Mouse (Mus musculus) bone marrow macrophage, adult 2 months (primary cell): ENCODE data around the gene Plk3. TPM values are rescaled to one million over a fixed set of nuclear protein-coding genes. Genes with fewer than 3 reads are reported as not detected.

ENCODE experiments used
- H3K27ac ChIP-seq: 2 replicates; pipeline ENCODE4 v1.5.1; 2012; ENCODE audit warnings: low read depth, low read length; ENCODE audit not compliant: insufficient read depth
- H3K4me1 ChIP-seq: 2 replicates; pipeline ENCODE4 v1.6.1; 2012; ENCODE audit warnings: low read length; ENCODE audit not compliant: control insufficient read depth, insufficient read depth
- H3K4me3 ChIP-seq: 2 replicates; pipeline ENCODE4 v1.5.1; 2012; ENCODE audit warnings: mild to moderate bottlenecking, low read length, moderate library complexity; ENCODE audit not compliant: insufficient read depth
- CTCF ChIP-seq: IDR thresholded peaks from 2 replicates; pipeline ENCODE4 v1.5.1; 2012; ENCODE audit warnings: low read depth, mild to moderate bottlenecking, low read length, moderate library complexity
- POLR2A ChIP-seq: IDR thresholded peaks from 2 replicates; pipeline ENCODE4 v1.6.1; 2012; ENCODE audit warnings: mild to moderate bottlenecking, low read depth, low read length, borderline replicate concordance
- polyA plus RNA-seq: library from polyadenylated mRNA; stranded (reverse); fragments of >200 nt; gene quantifications from 2 replicates; pipeline ENCODE4 v1.2.4, GENCODE M21; 2012; ENCODE audit not compliant: missing spikeins, insufficient read depth, insufficient read length

Plk3 gene
- polyA plus RNA-seq, 1 experiment, result 2.9 TPM

GRCm38 (mm10) chr4:117126675-117127290 lies 7.0 kb downstream of the Plk3 start, which contains the start of gene Tctex1d4:
TSS of gene Tctex1d4 (plus strand) at chr4:117126794.
- Histone ChIP-seq H3K4me1 (peaks cover 40% of the 10 kb centered on the region), H3K27ac (peak within 1 kb of the TSS; percentile 93), H3K4me3 (peak within 1 kb of the TSS; percentile 23)
- no peak for TF ChIP-seq CTCF
- TF ChIP-seq POLR2A, result peak; percentile 32; the same call in 1 of the 2 replicates

GRCm38 (mm10) chr4:117125910-117126674 lies 7.7 kb downstream of the Plk3 start:
- H3K27ac ChIP-seq, result peak overlapping the region; percentile 93
- TF ChIP-seq CTCF (no peak), POLR2A (no peak)
- peaks cover 44% of the 10 kb centered on the region for H3K4me1 ChIP-seq

GRCm38 (mm10) chr4:117125348-117125909 lies 8.3 kb downstream of the Plk3 start, which contains the start of gene Btbd19:
TSS of gene Btbd19 (minus strand) at chr4:117125725.
- no peak for TF ChIP-seq CTCF
- TF ChIP-seq POLR2A, result no peak
- H3K27ac ChIP-seq, result peak within 1 kb of the TSS; percentile 93

More at GRCm38 (mm10) chr4:117125910-117126674, 7.7 kb downstream of the Plk3 start:
- peak overlapping the region; percentile 23 for H3K4me3 ChIP-seq

GRCm38 (mm10) chr4:117124518-117125347 lies 9.0 kb downstream of the Plk3 start:
- TF ChIP-seq CTCF (no peak), POLR2A (no peak)
- Histone ChIP-seq H3K27ac (peak overlapping the region; percentile 93), H3K4me1 (peaks cover 49% of the 10 kb centered on the region), H3K4me3 (peak overlapping the region; percentile 54)

More at GRCm38 (mm10) chr4:117125348-117125909, 8.3 kb downstream of the Plk3 start, which contains the start of gene Btbd19:
- Histone ChIP-seq H3K4me3 (peak within 1 kb of the TSS; percentile 54), H3K4me1 (peaks cover 44% of the 10 kb centered on the region)

- TF ChIP-seq POLR2A (no peak), CTCF (no peak)
- Histone ChIP-seq H3K4me3 (peak overlapping the region; percentile 54), H3K27ac (peak overlapping the region; percentile 93), H3K4me1 (peaks cover 51% of the 10 kb centered on the region)
Measured at GRCm38 (mm10) chr4:117124218-117124517, 9.6 kb downstream of the Plk3 start.

GRCm38 (mm10) chr4:117123546-117124217 lies 10.1 kb downstream of the Plk3 start:
- peaks cover 51% of the 10 kb centered on the region for H3K4me1 ChIP-seq
- H3K27ac ChIP-seq, result peak overlapping the region; percentile 93
- no peak overlapping the region for H3K4me3 ChIP-seq
- TF ChIP-seq POLR2A, result no peak
- no peak for TF ChIP-seq CTCF

GRCm38 (mm10) chr4:117122209-117122608 lies 11.6 kb downstream of the Plk3 start:
- Histone ChIP-seq H3K4me3 (no peak overlapping the region), H3K4me1 (peaks cover 49% of the 10 kb centered on the region), H3K27ac (no peak overlapping the region)
- TF ChIP-seq CTCF (no peak), POLR2A (no peak)

GRCm38 (mm10) chr4:117120445-117121414 lies 13.0 kb downstream of the Plk3 start:
- Histone ChIP-seq H3K27ac (peak overlapping the region; percentile 69), H3K4me3 (peak overlapping the region; percentile 82), H3K4me1 (peaks cover 40% of the 10 kb centered on the region)
- TF ChIP-seq CTCF, result peak; percentile 74
- TF ChIP-seq POLR2A, result no peak
